Mouse (Mus musculus) activated CD4-positive, CD25-positive, alpha-beta regulatory T cell (primary cell): Measurements from ENCODE around the gene Mup12. TPM values are rescaled to one million over a fixed set of nuclear protein-coding genes. Genes with fewer than 3 reads are reported as not detected.

Source experiments
- polyA plus RNA-seq, 2 experiments: library from polyadenylated mRNA; unstranded; fragments of 100-300 nt; shearing (Covaris generic); gene quantifications; one replicate each; pipeline ENCODE4 v1.2.1; 2017

Mup12 gene
- not detected for polyA plus RNA-seq

DNA sequence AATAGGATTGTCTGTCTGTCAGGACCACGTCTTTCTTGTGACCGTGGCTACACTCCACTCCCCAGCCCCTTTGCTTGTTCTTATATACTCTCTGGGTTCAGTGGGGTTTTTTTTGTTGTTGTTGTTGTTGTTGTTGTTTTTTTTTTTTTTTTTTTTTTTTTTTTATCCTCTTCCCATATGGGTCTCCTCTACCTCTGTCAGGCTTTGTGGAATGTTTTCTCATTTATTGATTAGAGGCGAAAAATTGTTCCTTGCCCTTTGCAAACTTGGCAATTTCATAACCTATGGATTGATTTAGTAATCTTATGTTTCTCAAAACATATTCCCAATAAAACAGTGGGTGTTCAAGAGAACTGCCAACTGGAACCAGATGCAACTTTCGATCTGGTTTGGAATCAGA lies at the start of gene Mup12:
Mup12 (minus strand) TSS at position 101 of the 400 bp plus-strand sequence.

Other genes starting within 250 kb of the Mup12 start
- under 1 TPM in 1 of 2 experiments, not detected in 1; 0.92 TPM for gene Mup1, start 239.4 kb downstream of the Mup12 start, polyA plus RNA-seq
- gene Mup10, start 159.1 kb downstream of the Mup12 start, polyA plus RNA-seq, result not detected
- 1 to 10 TPM in 1 of 2 experiments, not detected in 1; 1.0 TPM for gene Mup11, start 78.9 kb downstream of the Mup12 start, polyA plus RNA-seq
- not detected for gene Mup22, start 80.1 kb upstream of the Mup12 start, polyA plus RNA-seq